ENCODE assay signal across 8 mouse cellular contexts in genomic region chr3:88502641-88503504, GRCm38 (mm10). TPM values are rescaled to one million over a fixed set of nuclear protein-coding genes. Genes with fewer than 3 reads are reported as not detected.
DNase-seq lines count a peak whose midpoint lies in the region; ATAC-seq lines count a peak whose summit lies in the region.

No protein-coding gene starts in this region.

- ATAC-seq in CD4-positive, CD25-positive, alpha-beta regulatory T cell, adult 4 months, result peak; percentile 98
- peak; percentile 85 for ATAC-seq in heart, embryonic 11.5 days (replicated peaks; ENCODE audit: insufficient number of reproducible peaks, low FRiP score, low TSS enrichment)
- peak; percentile 93 for ATAC-seq in kidney, embryonic 15.5 days (replicated peaks; ENCODE audit: low FRiP score)
- ATAC-seq in limb, embryonic 15.5 days (ENCODE audit: insufficient number of reproducible peaks, low FRiP score, low TSS enrichment, low read depth), result peak; percentile 89
- peak; percentile 94 for ATAC-seq in midbrain, embryonic 16.5 days

- peak overlapping the region; percentile 83 for H3K4me3 ChIP-seq in erythroblast, embryonic 14.5 days (replicated peaks)
- H3K4me3 ChIP-seq in heart, embryonic 11.5 days (ENCODE audit: low read depth, low read length), result peak overlapping the region; percentile 89
- H3K4me3 ChIP-seq in kidney, embryonic 15.5 days (replicated peaks), result peak overlapping the region; percentile 65
- peak overlapping the region; percentile 82 for H3K4me3 ChIP-seq in limb, embryonic 15.5 days
- H3K4me3 ChIP-seq in midbrain, embryonic 16.5 days (ENCODE audit: low read depth, low read length), result peak overlapping the region; percentile 57

- peaks cover 41% of the 10 kb centered on the region for H3K36me3 ChIP-seq in erythroblast, embryonic 14.5 days (ENCODE audit: control insufficient read depth)
- H3K36me3 ChIP-seq in heart, embryonic 11.5 days (ENCODE audit: control insufficient read depth, insufficient read depth, low read length), result no peaks in the 10 kb centered on the region
- no peaks in the 10 kb centered on the region for H3K36me3 ChIP-seq in kidney, embryonic 15.5 days
- H3K36me3 ChIP-seq in limb, embryonic 15.5 days, result peaks cover 13% of the 10 kb centered on the region
- no peaks in the 10 kb centered on the region for H3K36me3 ChIP-seq in midbrain, embryonic 16.5 days (ENCODE audit: control insufficient read depth, insufficient read depth, low read length)
- H3K36me3 ChIP-seq in splenic B cell, adult 2 months (ENCODE audit: control insufficient read depth, insufficient read depth, low read length, poor library complexity, severe bottlenecking), result no peaks in the 10 kb centered on the region

- WGBS in heart, embryonic 11.5 days (ENCODE audit: insufficient replicate concordance), result under 1% methylated on average over 51 of the region's 55 CpGs
- under 1% methylated on average over 55 of the region's 55 CpGs for WGBS in kidney, embryonic 15.5 days
- under 1% methylated on average over 55 of the region's 55 CpGs for WGBS in limb, embryonic 15.5 days
- under 1% methylated on average over 55 of the region's 55 CpGs for WGBS in midbrain, embryonic 16.5 days

- H3K27ac ChIP-seq in heart, embryonic 11.5 days (ENCODE audit: low read depth, low read length), result peak overlapping the region; percentile 82
- peak overlapping the region; percentile 82 for H3K27ac ChIP-seq in kidney, embryonic 15.5 days
- peak overlapping the region; percentile 98 for H3K27ac ChIP-seq in limb, embryonic 15.5 days
- peak overlapping the region; percentile 40 for H3K27ac ChIP-seq in midbrain, embryonic 16.5 days (ENCODE audit: low read length)

- H3K4me2 ChIP-seq in heart, embryonic 11.5 days, result peak overlapping the region; percentile 100
- H3K4me2 ChIP-seq in kidney, embryonic 15.5 days, result peak overlapping the region; percentile 97
- H3K4me2 ChIP-seq in limb, embryonic 15.5 days, result peak overlapping the region; percentile 69
- H3K4me2 ChIP-seq in midbrain, embryonic 16.5 days (ENCODE audit: low read length), result peak overlapping the region; percentile 71

- H3K27me3 ChIP-seq in erythroblast, embryonic 14.5 days (ENCODE audit: control insufficient read depth), result no peaks in the 10 kb centered on the region
- no peaks in the 10 kb centered on the region for H3K27me3 ChIP-seq in heart, embryonic 11.5 days (ENCODE audit: control insufficient read depth, insufficient read depth, low read length)
- no peaks in the 10 kb centered on the region for H3K27me3 ChIP-seq in kidney, embryonic 15.5 days
- H3K27me3 ChIP-seq in limb, embryonic 15.5 days, result no peaks in the 10 kb centered on the region
- no peaks in the 10 kb centered on the region for H3K27me3 ChIP-seq in midbrain, embryonic 16.5 days (ENCODE audit: control insufficient read depth, insufficient read depth, low read depth, low read length)
- H3K27me3 ChIP-seq in splenic B cell, adult 2 months (ENCODE audit: control insufficient read depth, insufficient read depth, low read length, poor library complexity, severe bottlenecking), result no peaks in the 10 kb centered on the region

- H3K9ac ChIP-seq in heart, embryonic 11.5 days (ENCODE audit: low read depth, low read length), result peak overlapping the region; percentile 88
- peak overlapping the region; percentile 80 for H3K9ac ChIP-seq in kidney, embryonic 15.5 days
- peak overlapping the region; percentile 80 for H3K9ac ChIP-seq in limb, embryonic 15.5 days
- H3K9ac ChIP-seq in midbrain, embryonic 16.5 days (ENCODE audit: low read depth, low read length), result peak overlapping the region; percentile 76

- peaks cover 76% of the 10 kb centered on the region for H3K4me1 ChIP-seq in erythroblast, embryonic 14.5 days (ENCODE audit: control insufficient read depth)
- peaks cover 32% of the 10 kb centered on the region for H3K4me1 ChIP-seq in heart, embryonic 11.5 days (ENCODE audit: control insufficient read depth, insufficient read depth, low read length)
- peaks cover 59% of the 10 kb centered on the region for H3K4me1 ChIP-seq in kidney, embryonic 15.5 days
- peaks cover 65% of the 10 kb centered on the region for H3K4me1 ChIP-seq in limb, embryonic 15.5 days
- H3K4me1 ChIP-seq in midbrain, embryonic 16.5 days (ENCODE audit: control insufficient read depth, insufficient read depth, low read length), result peaks cover 11% of the 10 kb centered on the region

- DNase-seq in brain, embryonic 18.5 days (ENCODE audit: low read depth, low spot score), result peak; percentile 66
- DNase-seq in splenic B cell, adult 2 months (ENCODE audit: low read depth, low spot score), result peak; percentile 64

- H3K9me3 ChIP-seq in erythroblast, embryonic 14.5 days (ENCODE audit: control insufficient read depth, low read length), result no peaks in the 10 kb centered on the region
- no peaks in the 10 kb centered on the region for H3K9me3 ChIP-seq in heart, embryonic 11.5 days (replicated peaks; ENCODE audit: control insufficient read depth, low read length)
- H3K9me3 ChIP-seq in kidney, embryonic 15.5 days (replicated peaks), result no peaks in the 10 kb centered on the region
- H3K9me3 ChIP-seq in limb, embryonic 15.5 days, result no peaks in the 10 kb centered on the region
- no peaks in the 10 kb centered on the region for H3K9me3 ChIP-seq in midbrain, embryonic 16.5 days (replicated peaks; ENCODE audit: control insufficient read depth, low read length, poor library complexity, severe bottlenecking)

RNA-seq across cellular contexts. Expression of gene Lmna, which starts 6.9 kb away (rescaled TPM):
- 1 to 10 TPM; 5.0 to 5.1 TPM for polyA plus RNA-seq in CD4-positive, CD25-positive, alpha-beta regulatory T cell, adult 4 months (2017; shearing (Covaris generic))
- 137 and 158 TPM in 2 replicates for polyA plus RNA-seq in erythroblast, embryonic 14.5 days (2012)
- 78.2 and 82.0 TPM in 2 replicates for polyA plus RNA-seq in heart, embryonic 11.5 days (2014; fragmentation: Nextera tagmentation; extraction: Ambion mirVana)
- 89.2 and 92.0 TPM in 2 replicates for polyA plus RNA-seq in kidney, embryonic 15.5 days (2015; fragmentation: Nextera tagmentation; extraction: Ambion mirVana)
- polyA plus RNA-seq in limb, embryonic 15.5 days (2015; fragmentation: Nextera tagmentation; extraction: Ambion mirVana), result 635 and 751 TPM in 2 replicates
- polyA plus RNA-seq in midbrain, embryonic 16.5 days (2015; fragmentation: Nextera tagmentation; extraction: Ambion mirVana), result 51.0 and 59.7 TPM in 2 replicates

RNA-seq across cellular contexts. Expression of gene Mex3a, which starts 29.3 kb away (rescaled TPM):
- 1 to 10 TPM in 1 of 2 experiments, under 1 TPM in 1; 0.60 to 1.5 TPM for polyA plus RNA-seq in CD4-positive, CD25-positive, alpha-beta regulatory T cell, adult 4 months (2017; shearing (Covaris generic))
- 0.01 and 0.02 TPM in 2 replicates for polyA plus RNA-seq in erythroblast, embryonic 14.5 days (2012)
- polyA plus RNA-seq in heart, embryonic 11.5 days (2014; fragmentation: Nextera tagmentation; extraction: Ambion mirVana), result 16.5 and 16.9 TPM in 2 replicates
- 20.9 and 22.0 TPM in 2 replicates for polyA plus RNA-seq in kidney, embryonic 15.5 days (2015; fragmentation: Nextera tagmentation; extraction: Ambion mirVana)
- polyA plus RNA-seq in limb, embryonic 15.5 days (2015; fragmentation: Nextera tagmentation; extraction: Ambion mirVana), result 17.6 and 21.0 TPM in 2 replicates
- polyA plus RNA-seq in midbrain, embryonic 16.5 days (2015; fragmentation: Nextera tagmentation; extraction: Ambion mirVana), result 28.6 and 33.0 TPM in 2 replicates

RNA-seq across cellular contexts. Expression of gene Sema4a, which starts 41.9 kb away (rescaled TPM):
- 10 to 100 TPM; 17.6 to 32.8 TPM for polyA plus RNA-seq in CD4-positive, CD25-positive, alpha-beta regulatory T cell, adult 4 months (2017; shearing (Covaris generic))
- 0.11 and 0.12 TPM in 2 replicates for polyA plus RNA-seq in erythroblast, embryonic 14.5 days (2012)
- 0.80 and 0.92 TPM in 2 replicates for polyA plus RNA-seq in heart, embryonic 11.5 days (2014; fragmentation: Nextera tagmentation; extraction: Ambion mirVana)
- 14.0 and 14.7 TPM in 2 replicates for polyA plus RNA-seq in kidney, embryonic 15.5 days (2015; fragmentation: Nextera tagmentation; extraction: Ambion mirVana)
- polyA plus RNA-seq in limb, embryonic 15.5 days (2015; fragmentation: Nextera tagmentation; extraction: Ambion mirVana), result 23.1 and 24.5 TPM in 2 replicates
- polyA plus RNA-seq in midbrain, embryonic 16.5 days (2015; fragmentation: Nextera tagmentation; extraction: Ambion mirVana), result 42.5 and 44.0 TPM in 2 replicates

RNA-seq across cellular contexts. Expression of gene Rab25, which starts 45.2 kb away (rescaled TPM):
- not detected for polyA plus RNA-seq in CD4-positive, CD25-positive, alpha-beta regulatory T cell, adult 4 months (2017; shearing (Covaris generic))
- not detected in 2 replicates for polyA plus RNA-seq in erythroblast, embryonic 14.5 days (2012)
- polyA plus RNA-seq in heart, embryonic 11.5 days (2014; fragmentation: Nextera tagmentation; extraction: Ambion mirVana), result 0.21 TPM in 1 of 2 replicates, not detected in the other
- polyA plus RNA-seq in kidney, embryonic 15.5 days (2015; fragmentation: Nextera tagmentation; extraction: Ambion mirVana), result 15.1 and 17.4 TPM in 2 replicates
- 144 and 148 TPM in 2 replicates for polyA plus RNA-seq in limb, embryonic 15.5 days (2015; fragmentation: Nextera tagmentation; extraction: Ambion mirVana)
- 0.69 TPM in 1 of 2 replicates, not detected in the other for polyA plus RNA-seq in midbrain, embryonic 16.5 days (2015; fragmentation: Nextera tagmentation; extraction: Ambion mirVana)

RNA-seq across cellular contexts. Expression of gene Lamtor2, which starts 50.0 kb away (rescaled TPM):
- polyA plus RNA-seq in CD4-positive, CD25-positive, alpha-beta regulatory T cell, adult 4 months (2017; shearing (Covaris generic)), result 100 to 1,000 TPM; 197 to 234 TPM
- polyA plus RNA-seq in erythroblast, embryonic 14.5 days (2012), result 7.4 and 12.2 TPM in 2 replicates
- 86.9 and 110 TPM in 2 replicates for polyA plus RNA-seq in heart, embryonic 11.5 days (2014; fragmentation: Nextera tagmentation; extraction: Ambion mirVana)
- polyA plus RNA-seq in kidney, embryonic 15.5 days (2015; fragmentation: Nextera tagmentation; extraction: Ambion mirVana), result 167 and 173 TPM in 2 replicates
- 194 and 207 TPM in 2 replicates for polyA plus RNA-seq in limb, embryonic 15.5 days (2015; fragmentation: Nextera tagmentation; extraction: Ambion mirVana)
- polyA plus RNA-seq in midbrain, embryonic 16.5 days (2015; fragmentation: Nextera tagmentation; extraction: Ambion mirVana), result 181 and 193 TPM in 2 replicates

Comparison
In these comparisons a context has a peak if more than half of its experiments do, and no peak if none do; other contexts are left out.
1. Peak in every context shown above with its lines: DNase-seq, ATAC-seq, H3K4me3 ChIP-seq and H3K27ac ChIP-seq.
2. H3K27ac ChIP-seq: peak in every context shown above with its lines; median percentile 98 in limb, embryonic 15.5 days; 82 in heart, embryonic 11.5 days; 82 in kidney, embryonic 15.5 days; 40 in midbrain, embryonic 16.5 days.